Mouse (Mus musculus) kidney, adult 9 months (tissue): ENCODE data around the gene Gm20388.
A peak's percentile ranks its signal among the peaks of the same experiment; 100 is the strongest.

Experiments used
- DNase-seq: peaks from one replicate; pipeline ENCODE4 v3.0.0; 2022

The Gm20388 gene

GRCm38 (mm10) chr8:120014267-120015023 is 103.8 kb downstream of the Gm20388 start:
- DNase-seq = peak; percentile 50

GRCm38 (mm10) chr8:120015916-120016315 is 105.3 kb downstream of the Gm20388 start:
- DNase-seq = no peak

DNA sequence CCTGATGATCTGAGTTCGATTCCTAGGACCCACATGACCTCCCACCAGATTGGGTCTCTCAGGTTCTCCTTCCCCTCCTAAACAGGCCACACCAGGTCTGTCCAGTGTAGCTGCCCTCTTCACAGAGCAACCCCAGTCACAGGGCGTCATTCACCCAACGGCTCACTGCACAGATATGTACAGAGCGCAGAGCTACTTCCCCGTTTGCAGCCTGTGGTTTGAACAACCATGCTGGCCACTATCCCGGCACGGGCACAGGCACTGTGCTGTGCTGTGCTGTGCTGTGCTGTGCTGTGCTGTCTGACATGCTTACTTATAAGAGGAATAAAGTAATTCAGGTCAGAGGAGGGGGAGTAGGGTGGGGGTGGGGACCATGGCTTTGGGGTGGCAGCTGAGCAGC is 105.8 kb downstream of the Gm20388 start:
- no peak for DNase-seq

- DNase-seq = no peak
Observed at GRCm38 (mm10) chr8:120017349-120017748, 106.7 kb downstream of the Gm20388 start.

- DNase-seq = peak; percentile 90
Observed at GRCm38 (mm10) chr8:120017786-120018185, 107.1 kb downstream of the Gm20388 start.

DNA sequence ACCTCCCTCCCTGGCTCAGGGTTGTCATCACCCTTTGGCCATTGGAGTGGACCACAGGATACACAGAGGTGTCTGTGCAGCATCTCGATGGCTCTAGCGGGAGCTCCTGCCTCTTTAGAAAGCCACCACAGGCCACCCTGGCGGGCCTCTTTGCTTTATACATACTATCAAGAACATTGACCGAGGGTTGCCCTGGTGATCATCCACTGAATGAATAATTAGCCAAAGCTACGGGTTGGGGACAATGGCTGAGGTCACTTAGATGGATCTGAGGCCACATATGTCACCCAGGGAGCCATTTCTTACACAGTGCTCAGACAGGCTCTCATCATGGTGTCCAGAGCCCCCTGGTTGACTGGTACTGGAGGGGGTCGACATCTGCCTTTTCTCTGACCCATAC is 107.7 kb downstream of the Gm20388 start:
- DNase-seq = no peak

DNA sequence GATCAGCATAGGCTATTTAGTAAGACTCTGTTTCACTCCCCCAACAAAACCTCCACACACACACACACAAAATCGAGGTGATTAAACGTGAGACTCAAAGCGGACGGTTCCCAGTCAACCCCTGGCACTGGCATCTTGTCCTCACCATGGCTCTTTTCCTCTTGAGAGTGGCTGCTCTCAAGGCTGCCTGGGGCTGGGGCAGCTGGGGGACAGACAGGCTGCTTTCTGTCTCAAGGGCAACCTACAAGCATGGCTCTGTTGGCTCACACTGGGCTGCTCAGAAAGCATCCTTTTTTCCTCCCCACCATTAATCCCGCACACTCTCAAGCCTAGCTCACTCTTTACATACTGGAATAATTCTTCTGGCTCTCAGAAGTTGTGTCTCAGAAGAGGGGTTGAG is 108.7 kb downstream of the Gm20388 start:
- DNase-seq = no peak

GRCm38 (mm10) chr8:120020298-120020697 is 109.7 kb downstream of the Gm20388 start:
- DNase-seq = no peak

DNA sequence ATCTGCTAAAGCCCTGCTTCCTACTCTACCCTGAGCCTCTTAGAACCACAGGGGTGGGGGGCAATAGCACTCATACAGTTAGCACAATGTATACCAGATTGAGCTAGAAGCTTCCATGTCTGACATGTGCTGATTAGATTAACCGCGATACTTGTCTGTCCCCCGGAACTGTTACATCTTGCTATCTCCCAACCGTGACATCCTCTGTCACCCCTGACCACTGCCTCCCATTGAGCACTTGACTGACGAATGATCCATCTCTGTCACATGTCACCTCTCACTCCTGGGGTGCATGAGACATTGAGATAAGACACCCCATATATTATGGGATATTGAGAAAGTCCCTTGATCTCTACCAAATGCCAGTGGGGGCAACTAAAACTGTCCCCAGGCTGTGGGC is 115.6 kb downstream of the Gm20388 start:
- no peak for DNase-seq

GRCm38 (mm10) chr8:120026991-120027390 is 116.3 kb downstream of the Gm20388 start:
- DNase-seq = no peak

- no peak for DNase-seq
Observed at GRCm38 (mm10) chr8:120030447-120030846, 119.8 kb downstream of the Gm20388 start.

GRCm38 (mm10) chr8:120032549-120033208 is 122.0 kb downstream of the Gm20388 start:
- DNase-seq = no peak

DNA sequence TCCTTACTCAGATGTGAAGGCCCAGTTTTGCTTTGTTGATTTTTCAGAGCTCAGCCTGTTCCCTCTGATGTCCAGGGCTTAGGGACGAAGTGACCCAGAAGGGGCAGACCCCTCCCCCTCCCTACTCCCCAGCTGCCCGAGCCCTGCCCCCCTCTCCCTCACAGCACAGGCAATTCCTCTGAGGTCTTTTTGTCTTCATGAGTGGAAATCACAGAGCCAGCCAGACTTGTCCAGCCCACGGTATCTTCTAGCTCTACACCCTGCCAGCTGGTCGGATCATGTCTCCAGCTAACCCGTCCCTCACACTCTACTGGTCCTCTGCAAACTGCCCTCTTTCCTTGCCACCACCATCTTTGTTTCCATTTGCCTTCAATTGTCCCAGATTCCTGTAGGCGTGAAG is 123.8 kb downstream of the Gm20388 start:
- no peak for DNase-seq

GRCm38 (mm10) chr8:120036111-120036510 is 125.5 kb downstream of the Gm20388 start:
- DNase-seq = no peak

GRCm38 (mm10) chr8:120036578-120036977 is 125.9 kb downstream of the Gm20388 start:
- no peak for DNase-seq

GRCm38 (mm10) chr8:120037199-120037598 is 126.6 kb downstream of the Gm20388 start:
- peak; percentile 58 for DNase-seq

- no peak for DNase-seq
Observed at GRCm38 (mm10) chr8:120037611-120038010, 127.0 kb downstream of the Gm20388 start.

- no peak for DNase-seq
Observed at GRCm38 (mm10) chr8:120038741-120039140, 128.1 kb downstream of the Gm20388 start.

DNA sequence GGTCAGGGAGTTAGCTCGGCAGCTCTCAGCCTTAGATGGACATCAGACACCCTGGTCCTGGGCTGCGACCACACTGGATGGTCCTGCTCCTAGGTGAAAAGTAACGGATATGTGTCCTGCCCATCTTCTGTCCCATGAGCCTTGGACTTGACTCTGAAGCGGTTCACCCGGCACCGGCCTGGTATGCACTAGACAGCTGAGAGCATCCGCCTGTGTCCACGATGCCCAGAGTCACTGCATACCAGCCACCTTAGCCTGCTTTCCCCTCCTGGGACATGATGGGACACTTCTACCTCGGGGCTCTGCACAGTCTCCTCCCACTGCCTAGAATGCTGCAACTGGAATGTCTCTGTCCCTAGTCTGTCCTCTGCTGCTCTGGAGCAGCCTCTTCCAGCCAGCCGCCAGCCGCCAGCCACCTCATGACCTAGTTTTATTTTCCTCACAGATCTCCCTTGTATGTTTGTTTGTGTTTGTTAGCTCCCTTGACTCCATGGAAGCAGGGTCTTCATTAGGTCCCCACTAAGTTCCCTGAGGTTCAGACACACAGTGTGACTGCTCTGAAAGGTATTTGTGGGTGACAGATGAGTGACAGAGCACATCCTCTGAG is 128.8 kb downstream of the Gm20388 start:
- DNase-seq = no peak

DNA sequence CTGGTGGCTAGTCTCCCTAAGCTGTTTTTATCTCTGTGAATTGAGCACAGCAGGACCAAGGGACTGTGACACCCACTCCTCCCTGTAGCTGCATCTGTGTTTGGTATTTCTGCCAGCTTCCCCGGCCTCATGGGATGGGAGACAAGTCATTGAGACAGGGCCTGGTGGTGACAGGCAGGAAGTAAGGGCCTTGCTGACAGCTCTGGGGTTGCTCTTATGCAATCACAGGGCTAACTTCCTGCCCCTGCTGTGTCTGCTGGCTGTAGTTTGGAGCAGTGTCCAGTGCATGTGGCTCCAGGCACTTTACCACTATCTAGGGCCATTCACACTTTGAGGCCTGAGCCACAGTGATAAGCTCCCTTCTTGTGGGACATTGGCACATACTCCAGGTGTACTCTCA is 130.2 kb downstream of the Gm20388 start:
- peak; percentile 64 for DNase-seq

DNA sequence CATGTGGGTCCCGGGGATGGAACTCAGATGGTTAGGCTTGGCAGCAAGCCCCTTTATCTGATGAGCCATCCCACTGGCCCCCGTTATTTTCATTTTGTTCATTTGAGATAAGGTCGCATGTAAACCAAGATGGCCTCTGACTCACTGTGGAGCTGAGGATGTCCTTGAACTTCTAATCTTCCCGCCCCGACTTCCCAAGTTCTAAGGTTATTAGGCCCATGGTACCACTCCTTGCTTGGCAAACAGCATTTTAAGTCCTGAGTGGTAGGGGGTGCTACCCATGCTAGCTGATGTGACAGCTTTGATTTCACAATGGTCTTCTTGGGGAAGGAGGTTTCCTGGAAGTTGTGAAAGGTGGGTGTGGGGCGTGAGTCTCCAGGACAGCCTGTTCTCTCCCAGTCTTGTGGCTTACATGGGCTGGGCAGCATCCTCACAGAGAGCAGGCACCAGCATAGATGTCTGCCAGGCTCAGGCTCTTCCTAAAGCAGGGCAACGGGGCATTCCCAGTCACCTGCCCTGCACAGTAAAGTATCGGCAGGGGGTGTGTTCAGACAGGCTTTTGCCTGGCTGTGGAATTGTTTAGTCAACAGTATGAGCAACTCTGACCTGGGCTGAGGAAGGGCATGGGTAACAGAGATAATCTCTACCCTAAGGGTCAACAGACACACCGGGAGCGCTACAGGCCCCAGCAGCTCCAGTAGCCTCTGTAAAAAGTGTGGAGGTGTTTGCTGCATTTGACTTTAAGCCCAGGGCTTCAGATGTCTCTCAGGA is 132.1 kb downstream of the Gm20388 start:
- no peak for DNase-seq

DNA sequence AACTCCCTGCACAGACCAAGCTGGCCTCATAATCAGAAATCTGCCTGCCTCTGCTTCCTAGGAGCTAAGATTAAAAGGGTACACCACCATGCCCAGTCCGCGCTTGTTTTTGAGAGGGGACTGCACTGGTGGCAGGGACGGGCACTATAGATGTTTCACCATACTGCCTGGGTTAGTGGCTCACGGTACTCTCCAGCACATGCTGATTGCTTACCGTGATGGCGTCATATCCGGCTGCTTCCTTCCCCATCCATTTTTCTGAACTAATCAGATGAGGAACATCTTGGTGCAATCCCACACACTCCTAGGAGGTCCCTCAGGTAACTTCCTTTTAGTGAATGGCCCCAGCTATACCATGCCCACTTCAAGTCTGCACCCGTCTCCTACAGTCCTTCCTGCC is 134.3 kb downstream of the Gm20388 start:
- DNase-seq = no peak

DNA sequence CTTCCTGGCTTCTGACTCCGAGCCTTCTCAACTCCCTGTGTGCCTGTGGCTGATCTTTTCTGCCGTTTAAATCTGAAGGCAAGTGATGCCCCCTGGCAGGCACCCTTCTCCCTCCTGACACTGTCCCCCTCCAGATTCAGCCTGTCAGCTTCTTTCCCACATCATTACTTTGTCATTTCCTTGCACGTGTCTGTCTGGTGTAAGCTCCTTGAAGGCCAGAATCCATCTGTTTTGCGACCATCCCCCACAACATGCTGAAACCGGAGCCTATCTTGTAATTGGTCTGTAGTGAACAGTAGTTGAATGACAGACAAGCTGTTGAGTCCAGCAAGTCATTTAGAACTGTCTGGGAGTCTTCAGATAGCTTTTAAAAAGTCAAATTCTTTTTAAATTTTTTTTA is 134.8 kb downstream of the Gm20388 start:
- no peak for DNase-seq
